Mouse (Mus musculus): ENCODE data around the gene Myo18a.
A peak's percentile ranks its signal among the peaks of the same experiment; 100 is the strongest.

Myo18a gene

DNA sequence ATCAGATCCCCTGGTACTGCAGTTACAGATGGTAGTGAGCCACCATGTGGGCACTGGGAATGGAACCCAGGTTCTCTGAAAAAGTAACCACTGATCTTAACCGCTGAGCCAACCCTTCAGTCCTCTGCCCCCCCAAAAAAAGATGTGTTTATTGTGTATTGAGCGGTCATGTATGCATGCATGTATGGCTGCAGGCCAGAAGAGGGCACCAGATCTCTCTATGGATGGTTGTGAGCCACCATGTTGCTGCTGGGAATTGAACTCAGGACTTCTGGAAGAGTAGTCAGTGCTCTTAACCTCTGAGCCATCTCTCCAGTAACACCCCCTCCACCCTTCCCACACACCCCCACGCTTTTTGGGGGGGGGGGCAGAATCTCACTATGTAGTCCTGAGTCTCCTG lies 72.1 kb downstream of the Myo18a start:
- no peak for DNase-seq (ENCODE audit: low read depth, low spot score)

DNA sequence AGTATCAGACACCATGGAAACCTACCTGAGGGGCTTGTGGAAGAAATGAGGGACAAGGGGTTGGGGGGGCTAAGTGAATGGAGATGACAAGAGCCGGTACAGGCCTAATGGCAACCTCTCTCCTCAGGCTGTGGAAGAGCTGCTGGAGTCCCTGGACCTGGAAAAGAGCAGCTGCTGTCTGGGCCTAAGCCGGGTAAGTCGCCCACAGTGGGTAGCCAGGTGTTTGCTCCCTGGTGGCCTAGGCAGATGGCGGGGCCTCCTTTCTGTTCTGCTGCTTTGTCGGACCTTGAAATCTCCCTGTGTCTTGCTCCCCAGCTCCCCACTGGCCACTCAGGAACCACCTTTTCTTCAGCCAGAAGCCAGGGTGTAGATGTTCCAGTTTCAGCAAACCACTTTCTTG lies 73.2 kb downstream of the Myo18a start:
- no peak for DNase-seq (ENCODE audit: low read depth, low spot score)

DNA sequence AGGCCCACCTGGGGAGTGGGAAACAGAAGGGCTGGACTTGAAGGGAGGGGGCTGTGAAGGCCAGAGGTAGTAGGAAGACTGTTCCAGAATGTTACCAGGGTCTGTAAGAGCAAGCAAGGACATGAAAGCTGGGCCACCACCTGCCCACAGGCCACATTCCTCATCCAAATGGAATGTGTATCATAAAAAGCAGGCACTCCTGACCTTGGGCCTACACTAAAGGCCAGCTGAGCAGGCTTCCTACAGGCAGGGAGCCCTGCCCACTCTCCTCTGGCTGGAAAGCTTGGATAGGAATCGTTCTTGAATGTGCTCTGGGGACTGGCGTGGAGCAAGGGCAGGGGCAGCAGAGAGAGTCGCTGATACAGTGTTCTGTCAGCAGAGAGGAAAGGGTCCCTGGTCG lies 73.7 kb downstream of the Myo18a start:
- no peak for DNase-seq (ENCODE audit: low read depth, low spot score)

DNA sequence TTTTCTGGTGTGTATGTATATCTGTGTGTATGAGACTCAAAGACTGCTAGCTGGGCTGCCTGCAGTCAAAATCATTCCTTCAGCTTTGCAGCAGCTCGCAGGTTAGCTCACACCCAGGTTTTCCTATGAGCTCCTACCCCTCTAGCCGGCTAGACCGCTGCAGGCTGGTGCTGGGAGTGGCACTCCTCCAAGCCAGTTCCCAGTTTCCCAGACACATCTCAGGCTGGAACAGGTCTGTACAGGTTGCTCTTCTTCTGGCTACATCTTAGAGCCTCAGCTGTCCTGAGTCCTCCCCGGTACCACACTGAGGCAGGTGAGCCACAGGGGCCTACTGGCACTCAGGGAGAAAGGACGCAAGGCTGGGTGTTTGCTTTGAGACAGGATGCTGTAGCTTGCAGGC lies 74.8 kb downstream of the Myo18a start:
- no peak for DNase-seq (ENCODE audit: low read depth, low spot score)

DNA sequence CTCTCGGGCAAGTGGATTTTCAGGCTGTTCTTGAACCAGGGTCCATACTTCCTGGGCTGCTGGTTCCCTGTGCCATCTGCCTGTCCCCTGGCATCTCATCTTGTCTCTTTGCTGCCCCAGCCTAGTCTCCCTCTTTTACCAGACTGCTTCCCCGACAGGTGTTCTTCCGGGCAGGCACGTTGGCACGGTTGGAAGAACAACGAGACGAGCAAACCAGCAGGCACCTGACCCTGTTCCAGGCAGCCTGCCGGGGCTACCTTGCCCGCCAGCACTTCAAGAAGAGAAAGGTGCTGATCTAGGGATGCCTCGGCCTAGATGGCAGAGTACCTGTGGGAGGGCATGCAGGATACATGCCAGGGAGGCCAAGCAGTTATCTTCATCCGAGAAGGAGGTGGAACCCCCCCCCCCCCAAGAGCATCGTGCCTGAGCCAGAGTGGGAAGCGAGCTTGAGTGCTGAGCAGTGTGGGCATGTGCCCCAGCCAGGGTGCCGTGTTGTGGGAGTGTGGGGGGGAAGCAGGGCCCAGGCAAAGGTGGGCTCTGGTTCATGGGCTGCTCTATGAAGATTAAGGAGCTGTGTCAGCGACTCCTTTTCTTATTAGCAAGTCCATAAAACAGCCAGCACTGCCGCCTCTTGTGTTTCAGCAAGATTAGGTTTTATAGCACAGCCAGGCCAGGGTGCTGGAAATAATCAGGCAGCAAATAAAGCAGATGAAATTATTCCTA lies 77.6 kb downstream of the Myo18a start:
- peak; percentile 94 for DNase-seq (ENCODE audit: low read depth, low spot score)

DNA sequence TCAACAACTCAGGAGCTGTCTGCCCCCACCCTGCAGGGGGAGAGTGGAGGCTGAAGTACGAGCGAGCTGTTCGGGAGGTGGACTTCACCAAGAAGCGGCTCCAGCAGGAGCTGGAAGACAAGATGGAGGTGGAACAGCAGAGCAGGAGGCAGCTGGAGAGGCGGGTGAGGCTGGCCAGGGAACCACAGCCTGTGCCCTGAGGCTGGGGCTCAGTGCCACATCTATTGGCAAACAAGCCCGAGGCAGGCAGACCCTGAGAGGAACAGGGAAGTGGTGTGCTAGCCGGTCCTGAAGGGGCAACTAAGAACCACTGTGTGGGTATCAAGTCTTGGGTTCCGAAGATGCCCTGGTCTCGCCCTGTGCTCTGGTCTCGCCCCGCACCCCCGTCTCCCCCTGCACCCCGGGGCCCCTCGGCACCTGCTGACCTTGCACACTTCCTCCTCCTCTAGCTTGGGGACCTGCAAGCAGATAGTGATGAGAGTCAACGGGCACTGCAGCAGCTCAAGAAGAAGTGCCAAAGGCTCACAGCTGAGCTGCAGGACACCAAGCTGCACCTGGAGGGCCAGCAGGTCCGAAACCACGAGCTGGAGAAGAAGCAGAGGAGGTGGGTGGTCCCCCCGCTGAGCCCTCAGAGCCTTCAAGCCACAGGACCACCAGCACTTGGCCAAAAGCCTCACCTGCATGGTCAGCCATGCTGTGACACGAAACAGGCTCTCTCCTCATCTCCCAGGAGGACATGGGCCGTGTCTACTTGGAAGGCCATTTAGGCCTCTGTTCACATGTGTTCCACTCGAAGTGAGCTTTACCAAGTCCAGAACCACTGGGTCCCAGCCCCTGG lies 80.2 kb downstream of the Myo18a start:
- DNase-seq (ENCODE audit: low read depth, low spot score): no peak

DNA sequence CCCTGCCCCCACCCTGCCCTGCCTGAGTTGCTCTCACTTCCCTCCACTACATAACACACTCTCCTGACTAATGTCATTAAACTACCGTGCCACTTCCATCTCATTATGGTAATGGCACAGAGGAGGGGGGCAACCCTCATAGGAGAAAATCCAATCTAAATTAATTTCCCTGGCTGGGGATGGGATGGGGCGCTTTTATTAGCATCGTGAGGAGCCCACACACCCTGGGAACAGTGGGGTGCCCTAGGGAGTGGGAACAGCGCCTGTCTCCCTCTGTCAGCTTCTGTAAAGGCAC lies 80.8 kb downstream of the Myo18a start:
- peak; percentile 63 for DNase-seq (ENCODE audit: low read depth, low spot score)

DNA sequence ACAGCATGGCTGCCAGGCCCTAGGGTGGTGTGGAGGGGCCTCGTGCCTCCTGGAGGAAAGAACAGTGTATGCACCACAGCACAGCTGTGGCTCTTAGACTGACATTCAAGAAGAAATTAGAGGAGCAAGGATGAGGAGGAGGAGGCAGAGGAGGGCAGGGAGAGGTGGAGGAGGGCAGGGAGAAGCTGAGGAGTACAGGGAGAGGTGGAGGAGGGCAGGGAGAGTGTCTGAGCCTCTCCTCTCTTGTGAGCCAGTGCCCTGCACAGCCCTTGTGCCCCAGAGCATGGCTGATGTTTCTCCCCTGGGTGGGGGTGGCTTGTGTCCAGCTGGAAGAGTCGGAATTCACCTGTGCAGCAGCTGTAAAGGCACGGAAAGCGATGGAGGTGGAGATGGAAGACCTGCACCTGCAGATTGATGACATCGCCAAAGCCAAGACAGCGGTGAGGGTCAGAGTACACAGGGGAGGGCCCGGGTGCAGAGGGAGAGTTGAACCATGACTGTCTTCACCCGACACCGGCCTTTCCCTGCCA lies 84.6 kb downstream of the Myo18a start:
- DNase-seq (ENCODE audit: low read depth, low spot score): peak; percentile 60

DNA sequence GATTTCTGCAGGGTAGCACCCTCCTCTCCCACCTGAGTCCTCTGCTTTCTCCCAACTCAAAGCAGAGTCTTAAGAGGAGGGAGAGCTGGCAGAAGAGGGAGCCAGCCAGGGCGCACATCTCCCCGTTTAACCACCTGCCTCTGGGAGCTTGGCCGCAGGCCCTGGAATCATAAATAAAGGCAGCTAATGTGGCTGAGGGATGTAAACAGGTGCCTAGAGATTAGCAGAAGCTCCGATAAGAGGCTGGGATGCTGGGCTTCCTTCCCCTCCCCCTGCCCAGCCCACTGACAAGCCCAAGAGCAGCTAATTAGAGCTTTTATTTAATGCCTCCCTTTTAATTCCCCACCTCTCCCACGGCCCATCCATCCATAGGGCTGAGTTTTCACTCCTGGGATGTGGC lies 85.1 kb downstream of the Myo18a start:
- peak; percentile 55 for DNase-seq (ENCODE audit: low read depth, low spot score)

DNA sequence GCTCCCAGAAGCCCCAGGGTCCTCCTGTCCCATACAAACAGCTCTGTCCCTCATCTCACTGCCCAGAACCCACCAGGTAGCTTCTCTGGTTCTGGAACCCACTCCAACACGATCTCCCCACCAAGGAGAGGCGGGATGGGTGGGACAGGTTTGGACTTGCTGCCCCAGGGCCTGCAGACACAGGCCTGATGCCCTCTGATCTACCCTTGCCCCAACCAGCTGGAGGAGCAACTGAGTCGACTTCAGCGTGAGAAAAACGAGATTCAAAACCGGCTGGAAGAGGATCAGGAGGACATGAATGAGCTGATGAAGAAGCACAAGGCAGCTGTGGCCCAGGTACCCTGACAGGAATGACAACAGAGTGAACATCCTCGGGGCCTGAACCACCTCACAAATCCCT lies 86.1 kb downstream of the Myo18a start:
- DNase-seq (ENCODE audit: low read depth, low spot score): no peak

DNA sequence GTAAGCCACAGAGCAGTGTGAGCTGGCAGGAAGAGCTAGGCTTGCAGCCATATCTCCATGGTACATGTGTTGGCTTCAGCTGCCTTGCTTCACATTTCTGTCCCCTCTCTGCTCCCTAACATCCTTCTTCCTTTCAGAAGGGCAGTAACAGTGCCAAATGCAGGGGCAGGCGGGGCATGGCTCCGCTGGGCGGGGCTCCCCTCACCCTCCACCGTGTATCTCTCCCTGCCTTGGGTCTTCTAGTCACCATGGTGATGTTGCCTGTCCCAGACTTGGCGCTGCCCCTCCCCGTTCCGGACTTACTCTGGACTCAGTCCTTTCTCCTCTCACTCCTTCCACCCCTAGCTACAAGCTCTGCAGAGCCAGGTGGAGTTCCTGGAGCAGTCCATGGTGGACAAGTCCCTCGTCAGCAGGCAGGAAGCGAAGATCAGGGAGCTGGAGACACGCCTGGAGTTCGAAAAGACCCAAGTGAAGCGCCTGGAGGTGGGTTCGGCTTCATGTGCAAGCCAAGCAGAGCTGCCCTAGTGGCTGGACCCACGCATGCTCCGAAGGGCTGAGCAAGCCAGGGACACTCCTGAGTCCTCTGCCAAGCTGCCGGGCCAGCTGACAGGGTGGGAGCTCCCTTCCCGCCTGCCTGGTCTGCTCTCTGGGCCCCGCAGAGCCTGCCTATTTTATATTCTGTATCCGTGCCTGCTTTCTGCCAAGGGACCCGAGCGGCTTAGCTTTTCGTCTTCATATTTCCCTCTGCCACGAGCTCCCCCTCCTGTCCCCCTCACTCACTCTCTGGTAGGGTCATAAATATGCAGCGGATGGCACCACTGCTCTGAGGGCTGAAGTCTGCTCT lies 87.6 kb downstream of the Myo18a start:
- DNase-seq (ENCODE audit: low read depth, low spot score): peak; percentile 90

DNA sequence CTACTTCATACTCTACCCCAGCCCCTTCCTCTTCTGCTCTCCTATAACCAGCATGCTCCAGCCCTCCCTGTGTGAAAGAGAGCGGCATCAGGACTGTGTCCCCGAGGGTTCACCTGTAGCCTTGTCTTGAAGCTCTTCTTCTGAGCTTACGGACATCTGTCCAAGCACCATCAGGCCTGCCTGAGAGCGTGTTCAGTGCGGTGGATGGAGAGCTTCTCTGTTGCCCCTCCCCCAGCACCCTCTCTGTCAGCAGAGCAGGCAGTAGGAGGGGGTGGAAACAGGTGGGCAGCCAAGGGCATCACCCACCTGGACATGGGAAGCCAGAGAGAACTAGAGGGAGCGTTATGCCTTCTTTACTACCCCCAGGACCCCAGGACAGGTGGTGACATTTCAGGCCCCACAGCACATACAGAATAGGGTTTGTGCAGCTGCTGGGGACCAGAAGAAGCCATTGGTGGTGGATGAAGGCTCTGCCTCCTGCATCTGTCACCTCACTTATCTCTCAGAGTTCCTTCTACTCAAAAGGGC lies 88.5 kb downstream of the Myo18a start:
- DNase-seq (ENCODE audit: low read depth, low spot score): no peak

DNA sequence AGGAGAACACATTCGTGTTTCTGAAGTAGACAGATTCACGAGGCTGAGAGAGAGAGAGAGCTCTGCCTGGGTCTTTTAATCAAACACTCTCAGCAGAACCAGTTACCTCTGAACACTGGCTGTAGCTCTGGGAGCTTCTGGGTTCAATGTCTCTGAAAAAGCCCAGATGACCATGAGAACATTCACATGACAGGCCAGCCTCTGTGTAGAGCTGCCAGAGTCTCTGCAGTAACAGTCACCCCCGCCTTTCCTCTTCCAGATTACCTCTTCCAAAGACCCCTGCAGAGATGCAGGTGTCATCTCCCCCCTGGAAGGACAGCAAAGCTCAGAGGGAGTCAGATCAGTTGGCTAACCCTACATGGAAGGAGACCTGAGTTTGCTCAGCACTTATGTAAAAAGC lies 89.1 kb downstream of the Myo18a start:
- no peak for DNase-seq (ENCODE audit: low read depth, low spot score)

DNA sequence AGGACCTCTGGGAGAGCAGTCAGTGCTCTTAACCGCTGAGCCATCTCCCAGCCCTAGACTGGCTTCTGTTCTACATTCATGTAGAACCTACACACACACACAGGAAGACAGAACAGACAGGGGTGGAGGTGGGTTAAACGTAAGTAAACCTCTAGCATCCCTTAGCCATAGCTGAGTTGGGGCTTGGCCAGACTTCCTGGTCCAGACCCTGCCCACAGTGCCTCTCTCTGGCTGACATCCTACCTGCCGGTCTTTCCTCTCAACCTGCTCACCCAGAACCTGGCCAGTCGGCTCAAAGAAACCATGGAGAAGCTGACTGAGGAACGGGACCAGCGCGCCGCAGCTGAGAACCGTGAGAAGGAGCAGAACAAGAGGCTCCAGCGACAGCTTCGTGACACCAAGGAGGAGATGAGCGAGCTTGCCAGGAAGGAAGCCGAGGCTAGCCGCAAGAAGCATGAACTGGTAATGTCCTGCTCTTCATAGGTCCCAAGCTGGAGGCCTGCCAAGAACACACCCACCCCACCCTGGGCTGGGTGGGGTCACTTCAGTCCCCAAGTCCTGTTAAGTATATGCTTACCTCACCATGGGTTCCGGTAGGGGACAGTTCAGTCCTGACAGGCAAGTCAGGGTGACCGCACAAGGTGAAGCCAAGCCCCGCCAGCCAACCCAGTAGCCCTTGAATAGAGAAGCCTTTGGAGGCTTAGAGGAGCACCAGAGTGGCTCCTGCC lies 90.1 kb downstream of the Myo18a start:
- DNase-seq (ENCODE audit: low read depth, low spot score): no peak

DNA sequence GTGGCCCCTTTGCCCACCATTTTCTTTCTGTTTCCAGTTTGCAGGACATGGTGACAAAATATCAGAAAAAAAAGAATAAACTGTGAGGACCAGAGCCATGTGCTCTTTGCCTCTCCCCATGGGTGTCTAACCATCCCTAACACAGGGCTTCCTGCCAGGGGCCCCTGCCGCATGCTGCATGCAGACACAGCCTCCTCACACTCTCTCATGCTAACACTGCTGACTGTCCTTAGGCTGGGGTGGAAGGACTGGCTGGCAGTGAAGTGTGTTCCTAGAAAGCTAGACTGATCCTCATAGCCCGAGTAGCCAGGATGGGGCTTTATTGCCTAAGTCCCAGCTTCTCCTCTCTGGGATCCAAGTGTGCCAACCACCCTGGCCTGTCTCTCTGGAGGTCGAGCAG lies 91.6 kb downstream of the Myo18a start:
- DNase-seq (ENCODE audit: low read depth, low spot score): no peak

DNA sequence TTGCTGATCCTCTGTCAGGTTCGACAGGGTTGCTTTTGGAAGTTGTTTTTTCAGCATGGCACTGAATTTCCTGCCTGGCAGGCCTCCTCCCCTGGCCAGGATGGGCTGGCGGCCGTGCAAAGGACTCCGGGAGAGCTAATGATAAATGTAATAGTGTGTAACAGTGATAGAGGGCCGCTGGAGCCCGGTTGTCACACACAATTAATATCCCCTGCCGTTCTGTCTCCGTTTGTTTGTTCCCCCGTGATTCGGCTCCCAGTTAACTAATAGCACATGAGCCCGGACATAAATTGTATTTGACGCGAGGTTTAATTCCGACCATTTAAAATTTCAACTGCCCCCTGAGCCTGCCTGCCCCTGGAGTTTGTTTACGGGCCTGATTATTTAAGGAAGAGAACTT lies 92.3 kb downstream of the Myo18a start:
- no peak for DNase-seq (ENCODE audit: low read depth, low spot score)

DNA sequence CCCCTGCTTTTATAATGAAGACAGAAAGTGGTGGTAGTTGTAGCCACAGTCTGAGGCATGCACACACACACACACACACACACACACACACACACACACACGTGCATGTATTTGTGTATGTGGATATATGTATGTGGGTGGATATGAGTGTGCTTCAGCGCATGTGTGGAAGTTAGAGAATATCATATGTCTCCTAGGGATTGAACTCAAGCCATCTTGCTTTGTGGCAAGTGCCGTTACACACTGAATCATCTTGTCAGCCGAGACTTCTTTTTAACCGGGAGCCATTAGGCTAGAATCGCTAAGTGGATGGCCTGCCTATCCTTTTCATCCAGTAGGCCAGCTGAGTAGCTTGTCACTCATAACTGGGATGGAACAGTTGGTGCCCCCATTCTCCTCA lies 94.0 kb downstream of the Myo18a start:
- no peak for DNase-seq (ENCODE audit: low read depth, low spot score)

DNA sequence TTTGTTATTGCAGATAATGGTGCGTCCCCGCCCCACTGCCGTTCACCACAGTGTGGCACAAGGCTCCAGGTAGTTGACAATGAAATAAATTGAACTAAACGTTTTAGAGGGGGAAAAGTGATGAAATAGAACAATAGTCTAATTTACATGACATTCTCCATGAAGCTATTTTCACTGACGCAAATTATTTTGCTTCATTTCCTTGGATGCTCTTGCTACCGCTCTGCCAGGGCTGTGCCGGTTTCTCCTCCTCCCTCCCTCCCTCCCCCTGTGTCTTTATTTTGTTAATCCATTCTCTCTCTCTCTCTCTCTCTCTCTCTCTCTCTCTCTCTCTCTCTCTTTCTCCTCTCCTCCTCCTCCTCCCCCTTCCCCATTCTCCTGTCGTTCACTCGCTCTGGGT lies 95.5 kb downstream of the Myo18a start:
- DNase-seq (ENCODE audit: low read depth, low spot score): no peak

DNA sequence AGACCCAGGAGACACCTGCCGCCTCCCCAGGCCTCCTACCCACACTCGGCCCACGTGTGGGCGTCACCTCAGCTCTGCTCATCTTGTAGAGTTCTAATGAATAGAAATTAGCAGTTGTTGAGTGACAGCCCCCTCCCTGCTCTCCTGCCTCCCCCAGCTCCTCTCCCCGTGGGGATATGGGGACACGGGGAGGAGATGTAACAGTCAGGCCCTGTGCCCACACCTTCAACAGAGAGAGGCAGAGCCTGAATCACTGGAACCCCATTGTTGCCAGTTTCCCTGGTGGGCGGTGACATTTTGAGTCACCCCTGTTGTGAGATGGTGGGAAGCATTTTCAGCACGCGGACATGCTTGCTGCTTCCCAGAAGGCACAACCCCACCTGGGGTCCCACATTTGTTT lies 97.9 kb downstream of the Myo18a start:
- DNase-seq (ENCODE audit: low read depth, low spot score): peak; percentile 90

DNA sequence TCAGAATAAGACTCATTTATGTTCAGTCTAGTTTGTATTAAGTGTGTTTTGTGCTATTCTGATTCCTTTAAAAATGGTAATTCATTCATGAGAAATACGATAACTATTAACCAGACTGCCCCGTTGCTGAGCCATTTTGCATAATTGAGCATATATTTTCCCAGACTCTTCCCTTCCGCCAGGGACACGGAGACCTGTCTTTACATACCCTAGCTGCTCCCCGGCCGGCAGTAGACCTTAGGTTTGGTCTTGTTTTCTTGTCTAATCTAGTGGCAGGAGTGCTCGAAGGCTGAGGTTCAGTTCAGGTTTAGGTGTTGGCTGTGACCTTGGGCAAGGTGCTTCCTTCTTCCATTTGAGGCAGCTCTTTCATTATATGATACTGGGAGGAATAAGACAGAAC lies 99.8 kb downstream of the Myo18a start:
- no peak for DNase-seq (ENCODE audit: low read depth, low spot score)

DNA sequence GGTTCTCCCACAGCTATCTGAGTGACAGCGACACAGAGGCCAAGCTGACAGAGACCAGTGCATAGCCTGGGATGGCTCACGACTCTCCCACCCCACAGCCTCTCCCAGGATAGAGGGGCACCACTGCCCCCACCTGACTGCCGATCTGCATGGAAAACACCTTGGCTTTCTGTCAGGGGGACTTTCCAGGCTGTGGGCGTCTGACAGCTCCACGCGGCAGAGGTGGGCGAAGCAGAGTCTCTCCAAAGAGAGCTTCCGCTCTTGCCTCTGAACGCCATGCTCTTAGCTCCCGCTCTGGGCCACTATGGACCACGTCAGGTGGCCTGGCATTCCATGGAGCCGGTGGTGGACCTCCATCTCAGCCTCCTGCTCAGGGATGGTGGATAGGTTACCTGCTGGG lies 101.7 kb downstream of the Myo18a start:
- DNase-seq (ENCODE audit: low read depth, low spot score): no peak
